Mouse (Mus musculus) G1E (cell line): ENCODE data around the gene Sept8.

Experiments used
- CTCF ChIP-seq: IDR thresholded peaks from 2 replicates; pipeline ENCODE4 v1.5.1; 2012; ENCODE audit warnings: low read depth, low read length, inconsistent platforms, mixed read lengths
- GATA1 ChIP-seq: IDR thresholded peaks from 2 replicates; pipeline ENCODE4 v1.6.1; 2012; ENCODE audit warnings: borderline replicate concordance, low read length, inconsistent platforms, mixed read lengths
- GATA2 ChIP-seq: IDR thresholded peaks from 2 replicates; pipeline ENCODE4 v1.6.1; 2012; ENCODE audit warnings: low read depth, low read length, inconsistent platforms, borderline replicate concordance

DNA sequence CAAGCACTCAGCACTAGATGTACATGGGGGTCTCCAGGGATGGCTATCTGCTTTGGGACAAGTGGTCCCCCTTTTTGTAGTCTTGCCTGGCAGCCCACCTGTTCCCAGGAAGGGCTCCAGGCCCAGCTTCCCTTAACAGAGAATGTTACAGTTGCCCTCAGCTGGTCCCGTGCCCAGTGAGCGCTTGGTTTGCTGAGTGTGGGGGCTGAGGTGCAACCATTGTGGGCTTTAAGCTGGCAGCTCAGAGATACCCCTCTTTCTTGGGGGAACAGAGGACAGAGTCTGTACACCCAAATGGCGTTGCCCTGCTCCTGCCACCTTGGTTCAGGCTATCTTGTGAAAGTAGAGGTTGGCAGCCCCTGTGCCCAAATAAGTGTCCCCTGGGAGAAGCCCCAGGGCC lies 21.3 kb downstream of the Sept8 start:
- TF ChIP-seq CTCF (no peak), GATA1 (no peak), GATA2 (no peak)
